Mouse (Mus musculus): ENCODE results near the gene Spata2. TPM values are rescaled to one million over a fixed set of nuclear protein-coding genes. Genes with fewer than 3 reads are reported as not detected.
A peak's percentile ranks its signal among the peaks of the same experiment; 100 is the strongest.

Gene Spata2
- polyA plus RNA-seq, 1 experiment from 2014 or later = 14.5 TPM

GRCm38 (mm10) chr2:167506546-167507260 lies 14.0 kb upstream of the Spata2 start:
- no peak overlapping the region for H3K4me2 ChIP-seq (replicated peaks)
- no peak overlapping the region for H3K4me3 ChIP-seq
- H3K27me3 ChIP-seq = no peaks in the 10 kb centered on the region
- ATAC-seq (ENCODE audit: low FRiP score, low read depth) = no peak
- peaks cover 31% of the 10 kb centered on the region for H3K4me1 ChIP-seq
- H3K36me3 ChIP-seq = peaks cover 62% of the 10 kb centered on the region
- H3K27ac ChIP-seq = no peak overlapping the region
- no peak overlapping the region for H3K9ac ChIP-seq
- WGBS = 93% methylated on average over 10 of the region's 10 CpGs
- H3K9me3 ChIP-seq = no peaks in the 10 kb centered on the region

GRCm38 (mm10) chr2:167505127-167505526 lies 12.4 kb upstream of the Spata2 start:
- Histone ChIP-seq H3K9me3 (no peaks in the 10 kb centered on the region), H3K27me3 (no peaks in the 10 kb centered on the region), H3K9ac (peak overlapping the region; percentile 95), H3K4me1 (peaks cover 31% of the 10 kb centered on the region), H3K27ac (no peak overlapping the region), H3K36me3 (peaks cover 46% of the 10 kb centered on the region), H3K4me2 (replicated peaks) (peak overlapping the region; percentile 97), H3K4me3 (peak overlapping the region; percentile 98)
- 81% methylated on average over 3 of the region's 3 CpGs for WGBS
- no peak for ATAC-seq (ENCODE audit: low FRiP score, low read depth)

DNA sequence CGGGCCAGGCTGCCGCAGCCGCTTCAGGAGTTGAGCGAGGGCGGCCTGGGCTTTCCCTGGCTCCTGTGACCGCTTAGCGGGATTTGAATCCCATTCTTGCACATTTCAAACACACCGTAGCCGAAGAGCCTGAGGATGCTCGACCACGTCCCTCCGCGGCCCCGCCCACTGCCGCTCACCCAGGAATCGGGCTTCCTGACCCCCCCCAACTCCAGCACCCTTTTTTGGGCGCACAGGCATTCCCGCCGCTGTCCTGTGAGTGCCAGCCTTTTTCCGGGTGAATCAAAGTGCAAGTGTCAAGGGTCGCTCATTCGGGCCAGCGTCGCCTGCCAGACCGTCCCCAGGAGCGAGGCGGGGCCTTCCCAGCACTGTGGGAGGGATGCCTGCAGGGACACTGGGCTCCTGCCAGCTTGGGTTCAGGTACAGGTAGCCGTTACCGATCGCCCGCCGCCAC lies 11.2 kb upstream of the Spata2 start:
- peaks cover 37% of the 10 kb centered on the region for H3K36me3 ChIP-seq
- under 1% methylated on average over 32 of the region's 32 CpGs for WGBS
- H3K9ac ChIP-seq = peak overlapping the region; percentile 95
- peak overlapping the region; percentile 97 for H3K4me2 ChIP-seq (replicated peaks)
- peaks cover 31% of the 10 kb centered on the region for H3K4me1 ChIP-seq
- H3K27ac ChIP-seq = peak overlapping the region; percentile 79; the same call in 1 of the 2 replicates
- ATAC-seq (ENCODE audit: low FRiP score, low read depth) = peak; percentile 10; the same call in 1 of the 2 replicates
- H3K4me3 ChIP-seq = peak overlapping the region; percentile 98
- H3K27me3 ChIP-seq = no peaks in the 10 kb centered on the region
- no peaks in the 10 kb centered on the region for H3K9me3 ChIP-seq

GRCm38 (mm10) chr2:167503253-167503895 lies 10.7 kb upstream of the Spata2 start:
- peak overlapping the region; percentile 97 for H3K4me2 ChIP-seq (replicated peaks)
- peaks cover 32% of the 10 kb centered on the region for H3K36me3 ChIP-seq
- peak overlapping the region; percentile 79 for H3K27ac ChIP-seq
- peak overlapping the region; percentile 98 for H3K4me3 ChIP-seq
- peak overlapping the region; percentile 95 for H3K9ac ChIP-seq
- under 1% methylated on average over 61 of the region's 85 CpGs for WGBS
- no peaks in the 10 kb centered on the region for H3K9me3 ChIP-seq
- no peaks in the 10 kb centered on the region for H3K27me3 ChIP-seq
- H3K4me1 ChIP-seq = peaks cover 31% of the 10 kb centered on the region
- ATAC-seq (ENCODE audit: low FRiP score, low read depth) = peak; percentile 92

- peak overlapping the region; percentile 79; the same call in 1 of the 2 replicates for H3K27ac ChIP-seq
- no peak for ATAC-seq (ENCODE audit: low FRiP score, low read depth)
These were observed 10.0 kb upstream of the Spata2 start for GRCm38 (mm10) chr2:167502554-167503252.

GRCm38 (mm10) chr2:167497272-167497671 lies 4.6 kb upstream of the Spata2 start:
- H3K27ac ChIP-seq = no peak overlapping the region
- no peak overlapping the region for H3K4me2 ChIP-seq (replicated peaks)
- H3K9ac ChIP-seq = no peak overlapping the region
- no peak for ATAC-seq (ENCODE audit: low FRiP score, low read depth)
- H3K27me3 ChIP-seq = no peaks in the 10 kb centered on the region
- no peak overlapping the region for H3K4me3 ChIP-seq
- H3K9me3 ChIP-seq = no peaks in the 10 kb centered on the region
- H3K4me1 ChIP-seq = peaks cover 6% of the 10 kb centered on the region
- 68% methylated on average over 5 of the region's 5 CpGs for WGBS
- peaks cover 9% of the 10 kb centered on the region; the same call in 1 of the 2 replicates for H3K36me3 ChIP-seq

More at GRCm38 (mm10) chr2:167502554-167503252, 10.0 kb upstream of the Spata2 start:
- peak overlapping the region; percentile 97 for H3K4me2 ChIP-seq (replicated peaks)
- H3K9me3 ChIP-seq = no peaks in the 10 kb centered on the region
- no peaks in the 10 kb centered on the region for H3K27me3 ChIP-seq
- WGBS = 51% methylated on average over 13 of the region's 13 CpGs
- peaks cover 31% of the 10 kb centered on the region for H3K4me1 ChIP-seq
- peak overlapping the region; percentile 98 for H3K4me3 ChIP-seq
- H3K9ac ChIP-seq = no peak overlapping the region
- peaks cover 25% of the 10 kb centered on the region for H3K36me3 ChIP-seq

- Histone ChIP-seq H3K27ac (no peak overlapping the region), H3K27me3 (no peaks in the 10 kb centered on the region), H3K9me3 (no peaks in the 10 kb centered on the region), H3K4me3 (no peak overlapping the region), H3K4me2 (replicated peaks) (no peak overlapping the region), H3K9ac (no peak overlapping the region), H3K4me1 (peaks cover 13% of the 10 kb centered on the region), H3K36me3 (peaks cover 9% of the 10 kb centered on the region; the same call in 1 of the 2 replicates)
- 86% methylated on average over 7 of the region's 7 CpGs for WGBS
- no peak for ATAC-seq (ENCODE audit: low FRiP score, low read depth)
These were observed 3.8 kb upstream of the Spata2 start for GRCm38 (mm10) chr2:167496437-167496836.

GRCm38 (mm10) chr2:167491757-167492708 lies 654 bp downstream of the Spata2 start, which contains the start of gene Rnf114:
Rnf114 (plus strand) TSS chr2:167492645.
- Histone ChIP-seq H3K36me3 (peaks cover 21% of the 10 kb centered on the region), H3K27me3 (no peaks in the 10 kb centered on the region), H3K4me1 (peaks cover 28% of the 10 kb centered on the region), H3K9ac (peak within 1 kb of the TSS; percentile 95), H3K4me2 (replicated peaks) (peak within 1 kb of the TSS; percentile 98), H3K9me3 (no peaks in the 10 kb centered on the region), H3K27ac (peak within 1 kb of the TSS; percentile 94), H3K4me3 (peak within 1 kb of the TSS; percentile 100)
- peak; percentile 57 for ATAC-seq (ENCODE audit: low FRiP score, low read depth)
- 4% methylated on average over 52 of the region's 52 CpGs for WGBS

GRCm38 (mm10) chr2:167490813-167491525 lies 1.7 kb downstream of the Spata2 start:
- ATAC-seq (ENCODE audit: low FRiP score, low read depth) = no peak
- peak overlapping the region; percentile 98 for H3K4me2 ChIP-seq (replicated peaks)
- H3K4me3 ChIP-seq = peak overlapping the region; percentile 100
- H3K27me3 ChIP-seq = no peaks in the 10 kb centered on the region
- WGBS = 74% methylated on average over 4 of the region's 4 CpGs
- H3K27ac ChIP-seq = 0 out of 2 replicates have a peak overlapping the region, but pooled peaks have one; percentile 6
- H3K9ac ChIP-seq = peak overlapping the region; percentile 95
- peaks cover 28% of the 10 kb centered on the region for H3K4me1 ChIP-seq
- peaks cover 30% of the 10 kb centered on the region for H3K36me3 ChIP-seq
- H3K9me3 ChIP-seq = no peaks in the 10 kb centered on the region

- Histone ChIP-seq H3K4me1 (peaks cover 22% of the 10 kb centered on the region), H3K36me3 (peaks cover 50% of the 10 kb centered on the region), H3K9me3 (no peaks in the 10 kb centered on the region), H3K4me2 (replicated peaks) (no peak overlapping the region), H3K9ac (no peak overlapping the region), H3K4me3 (no peak overlapping the region), H3K27ac (no peak overlapping the region), H3K27me3 (no peaks in the 10 kb centered on the region)
- no peak for ATAC-seq (ENCODE audit: low FRiP score, low read depth)
- WGBS = 92% methylated on average over 6 of the region's 6 CpGs
These were observed 4.7 kb downstream of the Spata2 start for GRCm38 (mm10) chr2:167487994-167488393.
